22 mouse cellular contexts compared by ENCODE assay signal in genomic region chr10:19510047-19510446, GRCm38 (mm10).
DNase-seq lines count a peak whose midpoint lies in the region; ATAC-seq and TF ChIP-seq lines count a peak whose summit lies in the region.
"Had no signal": no experiment of that assay in that cellular context is flagged by ENCODE, and none has a peak within 500 bp of the region (broad histone marks: within the 10 kb centered on the region; RNA-seq: fewer than 3 reads in every experiment).

No protein-coding gene starts in this region.

- no peaks in the 10 kb centered on the region for H3K9me3 ChIP-seq in forebrain, embryonic 14.5 days (replicated peaks; ENCODE audit: control insufficient read depth, low read length)
- no peaks in the 10 kb centered on the region for H3K9me3 ChIP-seq in forebrain, embryonic 11.5 days (ENCODE audit: control insufficient read depth, low read length)
- H3K9me3 ChIP-seq in forebrain, postnatal 0 days (ENCODE audit: low read length) = no peaks in the 10 kb centered on the region
- no peaks in the 10 kb centered on the region for H3K9me3 ChIP-seq in forebrain, embryonic 10.5 days
- no peaks in the 10 kb centered on the region for H3K9me3 ChIP-seq in midbrain, embryonic 13.5 days
- H3K9me3 ChIP-seq in midbrain, postnatal 0 days (ENCODE audit: low read length) = no peaks in the 10 kb centered on the region
- H3K9me3 ChIP-seq: embryonic facial prominence, embryonic 13.5 days; embryonic facial prominence, embryonic 15.5 days had no signal

- peak; percentile 61; the same call in 1 of the 2 replicates for ATAC-seq in forebrain, embryonic 14.5 days
- no peak for ATAC-seq in forebrain, embryonic 11.5 days (replicated peaks; ENCODE audit: low FRiP score)
- no peak for ATAC-seq in forebrain, postnatal 0 days
- 0 out of 2 replicates have a peak, but pooled peaks have one; percentile 50 for ATAC-seq in midbrain, embryonic 13.5 days
- ATAC-seq in midbrain, postnatal 0 days (ENCODE audit: low FRiP score) = no peak
- ATAC-seq: activated CD4-positive, CD25-positive, alpha-beta regulatory T cell, adult 4 months had no signal

- H3K27me3 ChIP-seq in forebrain, embryonic 14.5 days (replicated peaks; ENCODE audit: control insufficient read depth, insufficient read depth, low read length) = no peaks in the 10 kb centered on the region
- H3K27me3 ChIP-seq in forebrain, embryonic 11.5 days (ENCODE audit: control insufficient read depth, insufficient read depth, low read length) = no peaks in the 10 kb centered on the region
- H3K27me3 ChIP-seq in forebrain, postnatal 0 days (ENCODE audit: insufficient read depth, low read length) = peaks cover 7% of the 10 kb centered on the region; the same call in 1 of the 2 replicates
- no peaks in the 10 kb centered on the region for H3K27me3 ChIP-seq in forebrain, embryonic 10.5 days (ENCODE audit: poor library complexity, severe bottlenecking)
- peaks cover 8% of the 10 kb centered on the region; the same call in 1 of the 2 replicates for H3K27me3 ChIP-seq in midbrain, embryonic 13.5 days
- H3K27me3 ChIP-seq in midbrain, postnatal 0 days (ENCODE audit: insufficient read depth, low read length) = no peaks in the 10 kb centered on the region; the same call in 1 of the 2 replicates
- H3K27me3 ChIP-seq: embryonic facial prominence, embryonic 13.5 days; embryonic facial prominence, embryonic 15.5 days had no signal

- no peak for TF ChIP-seq CTCF in forebrain, postnatal 0 days (IDR thresholded peaks at IDR 0.05; ENCODE audit: low read depth)
- TF ChIP-seq CTCF in midbrain, postnatal 0 days (IDR thresholded peaks at IDR 0.05) = no peak
- TF ChIP-seq CTCF in brain, embryonic 14.5 days (IDR thresholded peaks at IDR 0.05; ENCODE audit: borderline replicate concordance, extremely low read depth, insufficient read depth, insufficient read length) = no peak

- H3K4me2 ChIP-seq in forebrain, embryonic 14.5 days (ENCODE audit: low read length) = no peak overlapping the region; the same call in 1 of the 2 replicates
- H3K4me2 ChIP-seq in forebrain, embryonic 11.5 days (ENCODE audit: low read depth, low read length, severe bottlenecking) = no peak overlapping the region
- peak overlapping the region; percentile 4; the same call in 1 of the 2 replicates for H3K4me2 ChIP-seq in forebrain, postnatal 0 days (ENCODE audit: low read depth)
- H3K4me2 ChIP-seq in midbrain, embryonic 13.5 days (replicated peaks) = no peak overlapping the region
- no peak overlapping the region for H3K4me2 ChIP-seq in midbrain, postnatal 0 days (ENCODE audit: low read depth, low read length, poor library complexity, severe bottlenecking)
- H3K4me2 ChIP-seq: embryonic facial prominence, embryonic 13.5 days; embryonic facial prominence, embryonic 15.5 days had no signal

- no peak for DNase-seq in forebrain, embryonic 14.5 days (ENCODE audit: low spot score)
- no peak for DNase-seq in forebrain, embryonic 11.5 days (ENCODE audit: low spot score)
- DNase-seq in forebrain, postnatal 0 days = no peak
- no peak for DNase-seq in forebrain, embryonic 10.5 days (ENCODE audit: extremely low spot score, low spot score)
- no peak for DNase-seq in midbrain, postnatal 0 days (ENCODE audit: low spot score)
- DNase-seq in brain, embryonic 14.5 days (ENCODE audit: low read depth) = peak; percentile 39
- no peak for DNase-seq in T-cell, adult 2 months (ENCODE audit: low spot score)
- DNase-seq: adrenal gland, adult 8-10 months; adrenal gland, postnatal 14 days; adrenal gland, postnatal 36 days; cerebellum, adult 11 months; cerebellum, adult 18-20 months; cerebellum, adult 8-10 months; cerebellum, adult 9-11 months; cerebellum, postnatal 14 days; cerebellum, postnatal 36 days; embryo, embryonic 11 days had no signal

- H3K9ac ChIP-seq in forebrain, embryonic 14.5 days (ENCODE audit: low read length) = no peak overlapping the region
- no peak overlapping the region for H3K9ac ChIP-seq in forebrain, embryonic 11.5 days (ENCODE audit: low read length)
- H3K9ac ChIP-seq in forebrain, postnatal 0 days = no peak overlapping the region
- H3K9ac ChIP-seq in midbrain, embryonic 13.5 days (replicated peaks) = no peak overlapping the region
- no peak overlapping the region for H3K9ac ChIP-seq in midbrain, postnatal 0 days (replicated peaks; ENCODE audit: low read length, poor library complexity, severe bottlenecking)
- H3K9ac ChIP-seq: embryonic facial prominence, embryonic 13.5 days; embryonic facial prominence, embryonic 15.5 days had no signal

- H3K4me3 ChIP-seq in forebrain, embryonic 14.5 days (ENCODE audit: low read depth, low read length) = no peak overlapping the region
- no peak overlapping the region for H3K4me3 ChIP-seq in forebrain, embryonic 11.5 days (ENCODE audit: low read depth, low read length)
- H3K4me3 ChIP-seq in forebrain, postnatal 0 days (ENCODE audit: low read depth, low read length) = no peak overlapping the region
- H3K4me3 ChIP-seq in forebrain, embryonic 10.5 days = no peak overlapping the region
- H3K4me3 ChIP-seq in midbrain, embryonic 13.5 days (replicated peaks) = no peak overlapping the region
- H3K4me3 ChIP-seq in midbrain, postnatal 0 days (ENCODE audit: low read depth, low read length) = no peak overlapping the region
- H3K4me3 ChIP-seq: embryonic facial prominence, embryonic 13.5 days; embryonic facial prominence, embryonic 15.5 days; erythroblast, embryonic 14.5 days had no signal

- TF ChIP-seq POLR2A in brain, embryonic 14.5 days (IDR thresholded peaks at IDR 0.05; ENCODE audit: borderline replicate concordance, extremely low read depth, insufficient read depth, insufficient read length, poor library complexity, severe bottlenecking) = no peak

- WGBS in forebrain, embryonic 14.5 days = 37% methylated on average over 10 of the region's 10 CpGs
- 75% methylated on average over 10 of the region's 10 CpGs for WGBS in forebrain, embryonic 11.5 days
- 35% methylated on average over 10 of the region's 10 CpGs for WGBS in forebrain, postnatal 0 days
- 90% methylated on average over 10 of the region's 10 CpGs for WGBS in forebrain, embryonic 10.5 days
- 53% methylated on average over 10 of the region's 10 CpGs for WGBS in midbrain, embryonic 13.5 days
- WGBS in midbrain, postnatal 0 days = 48% methylated on average over 10 of the region's 10 CpGs

- H3K4me1 ChIP-seq in forebrain, embryonic 14.5 days (ENCODE audit: control insufficient read depth, insufficient read depth, low read length) = peaks cover 10% of the 10 kb centered on the region
- H3K4me1 ChIP-seq in forebrain, embryonic 11.5 days (replicated peaks; ENCODE audit: control insufficient read depth, insufficient read depth, low read length) = no peaks in the 10 kb centered on the region; the same call in 1 of the 2 replicates
- peaks cover 5% of the 10 kb centered on the region; the same call in 1 of the 2 replicates for H3K4me1 ChIP-seq in forebrain, postnatal 0 days (ENCODE audit: insufficient read depth)
- peaks cover 5% of the 10 kb centered on the region; the same call in 1 of the 2 replicates for H3K4me1 ChIP-seq in forebrain, embryonic 10.5 days
- H3K4me1 ChIP-seq in midbrain, embryonic 13.5 days (replicated peaks) = peaks cover 7% of the 10 kb centered on the region; the same call in 1 of the 2 replicates
- no peaks in the 10 kb centered on the region for H3K4me1 ChIP-seq in midbrain, postnatal 0 days (ENCODE audit: insufficient read depth, low read length)
- H3K4me1 ChIP-seq: embryonic facial prominence, embryonic 13.5 days; embryonic facial prominence, embryonic 15.5 days had no signal

- H3K27ac ChIP-seq in forebrain, embryonic 14.5 days (ENCODE audit: low read depth, low read length) = no peak overlapping the region
- H3K27ac ChIP-seq in forebrain, embryonic 11.5 days (ENCODE audit: low read depth, low read length) = no peak overlapping the region
- H3K27ac ChIP-seq in forebrain, postnatal 0 days (ENCODE audit: low read depth, low read length) = no peak overlapping the region
- no peak overlapping the region for H3K27ac ChIP-seq in forebrain, embryonic 10.5 days
- no peak overlapping the region for H3K27ac ChIP-seq in midbrain, embryonic 13.5 days
- H3K27ac ChIP-seq in midbrain, postnatal 0 days (ENCODE audit: low read depth, low read length) = no peak overlapping the region
- H3K27ac ChIP-seq: embryonic facial prominence, embryonic 13.5 days; embryonic facial prominence, embryonic 15.5 days had no signal

- H3K36me3 ChIP-seq in forebrain, embryonic 14.5 days (ENCODE audit: control insufficient read depth, insufficient read depth, low read length) = no peaks in the 10 kb centered on the region
- no peaks in the 10 kb centered on the region for H3K36me3 ChIP-seq in forebrain, embryonic 11.5 days (ENCODE audit: control insufficient read depth, insufficient read depth, low read length)
- H3K36me3 ChIP-seq in forebrain, postnatal 0 days (ENCODE audit: insufficient read depth) = no peaks in the 10 kb centered on the region
- H3K36me3 ChIP-seq in forebrain, embryonic 10.5 days (replicated peaks) = no peaks in the 10 kb centered on the region
- H3K36me3 ChIP-seq in midbrain, embryonic 13.5 days = no peaks in the 10 kb centered on the region
- H3K36me3 ChIP-seq in midbrain, postnatal 0 days (ENCODE audit: insufficient read depth, low read length) = no peaks in the 10 kb centered on the region
- H3K36me3 ChIP-seq: embryonic facial prominence, embryonic 13.5 days; embryonic facial prominence, embryonic 15.5 days had no signal

Comparison
In these comparisons a context has a peak if more than half of its experiments do, and no peak if none do; other contexts are left out.
1. ATAC-seq: peak in forebrain, embryonic 14.5 days (single experiment) and midbrain, embryonic 13.5 days (single experiment); none in forebrain, embryonic 11.5 days (single experiment), forebrain, postnatal 0 days (single experiment) and midbrain, postnatal 0 days (single experiment).